Mouse (Mus musculus) embryonic facial prominence, embryonic 13.5 days (tissue): ENCODE measurements around the gene Rtf1. TPM values are rescaled to one million over a fixed set of nuclear protein-coding genes. Genes with fewer than 3 reads are reported as not detected.
A peak's percentile ranks its signal among the peaks of the same experiment; 100 is the strongest.
"Not testable (repeated sequence)": the region's sequence is repeated elsewhere in the genome, so short reads cannot be mapped to it uniquely, and the experiment has no call there.

Experiments
- ATAC-seq: fragments of 200-750 bp; cut with Nextera tagmentation; 2 replicates; pipeline ENCODE4 v1.8.0; 2017; ENCODE audit warnings: low read depth; ENCODE audit not compliant: insufficient number of reproducible peaks, insufficient read depth, low FRiP score, low TSS enrichment
- H3K27ac ChIP-seq: fragments of 300-500 bp; sonication (generic); 2 replicates; pipeline ENCODE4 v1.5.1; 2015; ENCODE audit warnings: moderate library complexity, mild to moderate bottlenecking, inconsistent platforms
- H3K27me3 ChIP-seq: fragments of 300-500 bp; sonication (generic); 2 replicates; pipeline ENCODE4 v1.6.1; 2015; ENCODE audit warnings: mild to moderate bottlenecking, inconsistent platforms
- H3K36me3 ChIP-seq: fragments of 300-500 bp; sonication (generic); 2 replicates; pipeline ENCODE4 v1.6.1; 2015; ENCODE audit warnings: mild to moderate bottlenecking, inconsistent platforms
- H3K4me1 ChIP-seq: fragments of 300-500 bp; sonication (generic); 2 replicates; pipeline ENCODE4 v1.6.1; 2015; ENCODE audit warnings: inconsistent platforms
- H3K4me2 ChIP-seq: fragments of 300-500 bp; sonication (generic); 2 replicates; pipeline ENCODE4 v1.6.1; 2015; ENCODE audit warnings: moderate library complexity, mild to moderate bottlenecking, inconsistent platforms
- H3K4me3 ChIP-seq: fragments of 300-500 bp; sonication (generic); 2 replicates; pipeline ENCODE4 v1.5.1; 2015; ENCODE audit warnings: mild to moderate bottlenecking, inconsistent platforms
- H3K9ac ChIP-seq: fragments of 300-500 bp; sonication (generic); 2 replicates; pipeline ENCODE4 v1.6.1; 2015; ENCODE audit warnings: mild to moderate bottlenecking, inconsistent platforms
- H3K9me3 ChIP-seq: fragments of 300-500 bp; sonication (generic); 2 replicates; pipeline ENCODE4 v1.6.1; 2016; ENCODE audit warnings: inconsistent platforms
- WGBS: fragments of 180-500 bp; shearing (Covaris S2); methylation state at CpG from one replicate; pipeline ENCODE4 v1.1.7; 2015; ENCODE audit warnings: mixed read lengths; 5-methylcytosine and 5-hydroxymethylcytosine counted together
- polyA plus RNA-seq: library from polyadenylated mRNA; unstranded; fragments of >200 nt; fragmentation: Nextera tagmentation; extraction: Ambion mirVana; gene quantifications from 2 replicates; pipeline ENCODE4 v1.2.1, GENCODE M21; 2015

Gene Rtf1
- polyA plus RNA-seq: 69.0 and 74.0 TPM in 2 replicates

DNA sequence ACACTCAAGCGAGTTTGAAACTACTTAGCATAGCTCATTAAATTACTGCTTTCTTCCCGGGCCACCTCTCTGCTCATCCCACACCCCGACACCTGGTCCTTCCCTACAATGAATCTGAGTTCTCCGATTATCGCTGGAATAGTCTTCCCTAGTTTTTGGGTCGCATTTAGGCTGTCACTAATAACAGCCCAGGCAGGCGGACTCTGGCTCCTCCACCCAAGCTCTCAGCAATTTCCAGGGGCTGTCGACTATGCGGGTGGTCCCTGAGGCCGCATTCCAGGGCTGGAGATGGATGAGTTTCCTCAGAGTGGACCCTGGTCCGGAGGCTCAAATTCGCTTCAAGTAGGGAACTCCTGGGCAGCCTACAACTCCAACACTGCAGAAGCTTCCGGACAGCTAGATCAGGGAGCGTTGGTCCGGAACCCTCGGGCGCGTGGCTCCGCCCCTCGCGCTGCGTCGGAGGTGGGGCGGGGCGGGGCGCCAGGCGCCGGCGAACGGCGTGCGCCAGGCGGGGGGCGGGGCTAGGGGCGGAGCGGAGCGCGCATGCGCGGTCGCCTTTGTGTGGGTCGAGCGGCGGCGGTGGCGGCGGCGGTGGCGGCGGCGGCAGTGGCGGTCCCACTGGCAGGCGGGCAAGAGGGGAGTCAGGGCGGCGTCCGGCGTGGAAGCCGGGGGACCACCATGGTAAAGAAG is at the start of gene Rtf1:
Gene Rtf1 (plus strand): TSS at position 544 of the 690 bp plus-strand sequence.
- Histone ChIP-seq H3K4me1 (peaks cover 16% of the 10 kb centered on the region), H3K9me3 (no peaks in the 10 kb centered on the region), H3K36me3 (peaks cover 3% of the 10 kb centered on the region; the same call in 1 of the 2 replicates), H3K9ac (peak within 1 kb of the TSS; percentile 99), H3K4me2 (peak within 1 kb of the TSS; percentile 84), H3K4me3 (peak within 1 kb of the TSS; percentile 99), H3K27me3 (no peaks in the 10 kb centered on the region), H3K27ac (peak within 1 kb of the TSS; percentile 83)
- WGBS: under 1% methylated on average over 53 of the region's 58 CpGs
- ATAC-seq: peak; percentile 94

DNA sequence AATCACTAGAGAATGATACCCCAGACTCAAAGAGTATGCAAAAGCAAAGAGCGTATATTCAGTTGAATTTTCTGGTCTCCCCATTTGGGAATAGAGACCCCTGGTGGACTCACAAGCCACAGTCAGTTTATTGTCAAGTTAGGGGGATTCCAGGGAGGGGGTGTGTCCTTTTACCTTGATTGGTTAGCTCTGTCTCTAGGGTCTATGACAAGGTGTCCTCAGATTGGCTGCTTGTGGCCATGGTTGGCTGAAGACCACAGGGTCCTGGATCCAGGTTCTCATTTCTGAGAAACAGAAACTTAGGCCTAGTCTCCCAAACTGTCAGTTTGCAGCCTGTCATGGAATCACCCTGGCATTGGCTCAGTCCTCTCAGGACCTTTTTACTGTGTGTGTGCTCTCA is 38.1 kb upstream of the Rtf1 start:
- H3K36me3 ChIP-seq: peaks cover 91% of the 10 kb centered on the region
- H3K9ac ChIP-seq: no peak overlapping the region
- H3K9me3 ChIP-seq: no peaks in the 10 kb centered on the region
- no peaks in the 10 kb centered on the region for H3K27me3 ChIP-seq
- WGBS: 89% methylated on average over 1 of the region's 1 CpGs
- no peak overlapping the region for H3K4me2 ChIP-seq
- no peak overlapping the region for H3K27ac ChIP-seq
- no peak overlapping the region for H3K4me3 ChIP-seq
- ATAC-seq: no peak
- H3K4me1 ChIP-seq: no peaks in the 10 kb centered on the region

DNA sequence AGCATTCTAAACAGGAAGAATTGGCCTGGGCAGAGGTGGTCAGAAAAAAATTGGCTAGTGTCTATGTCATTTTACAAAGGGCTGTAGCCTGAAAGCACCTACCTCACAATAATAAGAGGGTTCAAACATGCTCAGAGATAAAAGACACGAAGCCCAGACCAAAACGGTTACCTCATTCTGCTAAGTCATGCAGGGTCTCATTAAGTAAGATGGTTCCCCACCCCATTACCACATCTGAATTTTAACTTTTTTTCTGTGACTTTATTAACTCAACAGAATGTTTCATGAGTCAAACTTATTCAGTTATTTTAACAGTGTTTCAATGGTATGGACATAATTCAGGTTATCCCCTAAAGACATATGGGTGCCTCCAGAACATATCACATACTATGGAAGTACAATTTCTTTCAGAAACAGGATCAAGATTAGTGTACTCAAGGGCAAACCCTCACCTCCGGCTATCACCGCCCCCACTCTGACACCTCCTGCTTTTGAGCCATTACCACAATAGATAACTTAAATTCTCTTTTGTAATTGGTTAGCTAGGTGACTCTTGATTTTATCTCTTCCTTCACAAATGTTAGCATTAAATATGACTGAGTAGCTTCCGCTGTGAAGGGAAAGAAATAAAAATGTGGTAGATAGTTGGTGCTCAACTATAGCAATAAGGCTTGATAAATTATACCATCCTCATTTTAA is 33.5 kb upstream of the Rtf1 start:
- H3K27ac ChIP-seq: no peak overlapping the region
- WGBS: 95% methylated on average over 5 of the region's 5 CpGs
- no peaks in the 10 kb centered on the region for H3K4me1 ChIP-seq
- peaks cover 83% of the 10 kb centered on the region for H3K36me3 ChIP-seq
- no peak overlapping the region for H3K4me2 ChIP-seq
- H3K4me3 ChIP-seq: no peak overlapping the region
- no peaks in the 10 kb centered on the region for H3K9me3 ChIP-seq
- no peak overlapping the region for H3K9ac ChIP-seq
- H3K27me3 ChIP-seq: no peaks in the 10 kb centered on the region
- no peak for ATAC-seq

DNA sequence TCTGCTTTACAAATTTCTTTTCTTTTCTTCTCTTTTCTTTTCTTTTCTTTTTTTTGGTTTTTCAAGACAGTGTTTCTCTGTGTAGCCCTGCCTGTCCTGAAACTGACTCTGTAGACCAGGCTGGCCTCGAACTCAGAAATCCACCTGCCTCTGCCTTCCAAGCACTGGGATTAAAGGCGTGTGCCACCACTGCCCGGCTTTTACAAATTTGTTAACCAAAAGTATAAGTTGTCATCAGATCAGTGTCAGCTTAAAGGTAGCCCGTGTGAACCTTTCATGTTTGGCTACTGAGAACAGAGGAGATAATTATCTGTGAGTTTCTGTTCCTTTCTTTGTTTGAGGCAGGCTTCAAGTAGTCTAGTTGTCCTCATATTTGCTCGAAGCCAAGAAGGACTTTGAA is 30.6 kb upstream of the Rtf1 start:
- WGBS: 92% methylated on average over 5 of the region's 5 CpGs
- H3K9ac ChIP-seq: no peak overlapping the region
- peaks cover 84% of the 10 kb centered on the region for H3K36me3 ChIP-seq
- no peaks in the 10 kb centered on the region for H3K4me1 ChIP-seq
- H3K27me3 ChIP-seq: no peaks in the 10 kb centered on the region
- ATAC-seq: no peak
- no peak overlapping the region for H3K4me3 ChIP-seq
- H3K9me3 ChIP-seq: no peaks in the 10 kb centered on the region
- no peak overlapping the region for H3K27ac ChIP-seq
- no peak overlapping the region for H3K4me2 ChIP-seq

DNA sequence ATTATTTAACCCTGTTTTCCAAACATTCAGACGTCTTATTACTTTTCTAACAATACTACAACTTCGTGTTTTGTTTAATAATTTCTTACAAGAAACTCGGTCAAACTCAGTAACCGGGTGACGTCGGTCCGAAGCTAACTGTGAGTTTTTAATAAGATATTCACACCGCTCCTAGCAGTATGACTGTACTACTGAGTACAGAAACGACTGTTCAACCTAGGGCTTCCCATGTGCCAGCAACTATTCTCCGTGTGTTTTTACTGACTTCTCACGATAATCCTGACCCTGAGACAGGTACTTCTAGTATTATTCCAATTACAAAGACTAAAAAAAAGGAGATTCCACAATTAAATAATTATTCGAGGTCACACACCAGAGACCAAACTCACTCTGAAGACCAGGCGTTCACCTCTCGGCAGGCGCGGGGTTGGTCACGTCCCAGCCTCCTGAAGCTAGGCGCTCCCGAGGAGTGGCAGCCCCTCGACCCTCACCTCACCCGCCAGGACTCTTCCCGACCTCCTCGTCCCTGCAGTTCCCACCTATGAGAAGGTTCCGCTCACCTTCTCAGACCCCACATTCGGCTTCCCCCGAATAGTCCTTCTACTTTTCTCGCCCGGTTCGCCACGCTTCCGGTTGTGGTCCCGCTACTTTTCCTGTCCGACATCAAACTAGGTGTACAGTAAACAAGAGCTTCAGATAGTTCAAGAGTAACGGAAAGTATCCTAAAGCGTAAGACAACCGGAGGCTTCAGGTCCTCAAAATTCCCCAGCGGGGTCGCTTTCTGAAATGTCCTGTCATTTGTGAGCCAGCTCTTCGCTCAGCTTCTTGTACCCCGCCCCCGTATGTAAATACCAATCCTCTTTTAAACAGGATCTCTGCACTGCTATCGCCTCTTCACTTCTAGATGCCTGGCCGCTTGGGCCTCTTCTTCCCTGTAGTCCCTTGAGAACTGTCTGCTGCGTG is 12.4 kb upstream of the Rtf1 start, which contains the start of gene Ndufaf1:
Gene Ndufaf1 (minus strand): TSS at position 608 of the 963 bp plus-strand sequence.
- Histone ChIP-seq H3K4me1 (peaks cover 9% of the 10 kb centered on the region), H3K9ac (peak within 1 kb of the TSS; percentile 90), H3K36me3 (peaks cover 21% of the 10 kb centered on the region), H3K4me3 (peak within 1 kb of the TSS; percentile 85), H3K9me3 (no peaks in the 10 kb centered on the region), H3K4me2 (peak within 1 kb of the TSS; percentile 82), H3K27ac (no peak within 1 kb of the TSS), H3K27me3 (no peaks in the 10 kb centered on the region)
- peak; percentile 72 for ATAC-seq
- WGBS: 1% methylated on average over 44 of the region's 44 CpGs

- not testable (repeated sequence) for H3K4me3 ChIP-seq, H3K4me1 ChIP-seq, H3K9me3 ChIP-seq, ATAC-seq, H3K9ac ChIP-seq, H3K27ac ChIP-seq, H3K4me2 ChIP-seq, H3K36me3 ChIP-seq, H3K27me3 ChIP-seq
- WGBS: 69% methylated on average over 22 of the region's 23 CpGs
Observed at GRCm38 (mm10) chr2:119665744-119666143, 9.1 kb upstream of the Rtf1 start.

DNA sequence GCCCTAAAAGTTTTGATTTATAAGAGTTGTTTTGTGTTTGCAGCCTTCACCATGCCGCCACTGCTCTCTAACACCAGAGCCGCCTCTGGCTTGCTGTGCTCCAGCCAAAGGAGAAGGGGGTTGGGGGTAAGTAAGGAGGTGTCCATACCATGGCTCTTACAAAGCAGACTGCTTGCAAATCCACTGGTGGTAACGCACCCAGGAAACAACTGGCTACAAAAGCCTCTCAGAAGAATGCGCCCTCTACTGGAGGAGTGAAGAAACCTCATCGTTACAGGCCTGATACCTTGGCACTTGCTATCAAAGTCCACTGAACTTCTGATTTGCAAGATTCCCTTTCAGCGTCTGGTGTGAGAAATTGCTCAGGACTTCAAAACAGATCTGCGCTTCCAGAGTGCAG is 5.9 kb upstream of the Rtf1 start:
- H3K4me2 ChIP-seq: no peak overlapping the region
- no peaks in the 10 kb centered on the region for H3K36me3 ChIP-seq
- H3K9ac ChIP-seq: no peak overlapping the region
- H3K9me3 ChIP-seq: no peaks in the 10 kb centered on the region
- H3K27ac ChIP-seq: no peak overlapping the region
- no peaks in the 10 kb centered on the region for H3K27me3 ChIP-seq
- 17% methylated on average over 7 of the region's 7 CpGs for WGBS
- no peak for ATAC-seq
- no peak overlapping the region for H3K4me3 ChIP-seq
- no peaks in the 10 kb centered on the region for H3K4me1 ChIP-seq

- H3K4me3 ChIP-seq: peak overlapping the region; percentile 99
- peak overlapping the region; percentile 84 for H3K4me2 ChIP-seq
- H3K4me1 ChIP-seq: peaks cover 19% of the 10 kb centered on the region
- peak overlapping the region; percentile 75 for H3K27ac ChIP-seq
- peak; percentile 80 for ATAC-seq
- peak overlapping the region; percentile 99 for H3K9ac ChIP-seq
- under 1% methylated on average over 39 of the region's 39 CpGs for WGBS
- H3K9me3 ChIP-seq: no peaks in the 10 kb centered on the region
- peaks cover 5% of the 10 kb centered on the region; the same call in 1 of the 2 replicates for H3K36me3 ChIP-seq
- no peaks in the 10 kb centered on the region for H3K27me3 ChIP-seq
Observed at GRCm38 (mm10) chr2:119675215-119675784, 432 bp downstream of the Rtf1 start.

DNA sequence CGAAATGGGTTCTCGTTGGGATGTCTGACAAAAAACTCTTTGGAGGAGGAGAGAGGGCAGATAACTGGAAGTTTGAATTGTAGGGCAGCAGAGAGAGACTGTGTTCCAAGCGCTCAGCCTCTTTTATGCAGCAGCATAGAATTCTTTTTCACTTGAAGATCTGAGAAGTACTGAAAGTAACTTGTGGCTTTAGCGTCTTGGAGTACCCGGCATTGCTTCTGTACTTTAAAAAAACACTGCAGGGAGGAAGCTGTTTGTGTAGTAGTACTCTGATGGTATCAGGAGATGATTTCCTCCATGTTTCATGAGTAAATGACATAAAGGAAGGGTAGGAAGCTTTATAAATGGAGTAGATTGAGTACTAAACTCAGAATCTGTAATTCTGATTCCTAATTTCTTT is 963 bp downstream of the Rtf1 start:
- ATAC-seq: no peak
- WGBS: 6% methylated on average over 5 of the region's 5 CpGs
- peak overlapping the region; percentile 99 for H3K9ac ChIP-seq
- no peaks in the 10 kb centered on the region for H3K27me3 ChIP-seq
- peaks cover 5% of the 10 kb centered on the region; the same call in 1 of the 2 replicates for H3K36me3 ChIP-seq
- peak overlapping the region; percentile 99 for H3K4me3 ChIP-seq
- no peak overlapping the region for H3K27ac ChIP-seq
- H3K4me2 ChIP-seq: peak overlapping the region; percentile 84
- no peaks in the 10 kb centered on the region for H3K9me3 ChIP-seq
- peaks cover 19% of the 10 kb centered on the region for H3K4me1 ChIP-seq

- no peak overlapping the region for H3K4me3 ChIP-seq
- H3K27ac ChIP-seq: no peak overlapping the region
- 0 out of 2 replicates have a peak, but pooled peaks cover 3% of the 10 kb centered on the region for H3K4me1 ChIP-seq
- no peak overlapping the region for H3K4me2 ChIP-seq
- WGBS: 81% methylated on average over 2 of the region's 2 CpGs
- H3K27me3 ChIP-seq: no peaks in the 10 kb centered on the region
- H3K9me3 ChIP-seq: no peaks in the 10 kb centered on the region
- peaks cover 31% of the 10 kb centered on the region for H3K36me3 ChIP-seq
- no peak for ATAC-seq
- no peak overlapping the region for H3K9ac ChIP-seq
Observed at GRCm38 (mm10) chr2:119683706-119684105, 8.8 kb downstream of the Rtf1 start.
